ENCODE assay signal across 11 mouse cellular contexts in genomic region chr8:83595050-83595345, GRCm38 (mm10). TPM values are rescaled to one million over a fixed set of nuclear protein-coding genes. Genes with fewer than 3 reads are reported as not detected.
A peak's percentile ranks its signal among the peaks of the same experiment; 100 is the strongest.
DNase-seq lines count a peak whose midpoint lies in the region; ATAC-seq and TF ChIP-seq lines count a peak whose summit lies in the region.
"Not testable (repeated sequence)": the region's sequence is repeated elsewhere in the genome, so short reads cannot be mapped to it uniquely, and the experiment has no call there.
"Had no signal": no experiment of that assay in that cellular context is flagged by ENCODE, and none has a peak within 500 bp of the region (broad histone marks: within the 10 kb centered on the region; RNA-seq: fewer than 3 reads in every experiment).

No protein-coding gene starts in this region.

- not testable (repeated sequence) for H3ac ChIP-seq in myocyte (ENCODE audit: control insufficient read depth, insufficient read length)

- not testable (repeated sequence) for H3K36me3 ChIP-seq in ES-E14 (ENCODE audit: control insufficient read depth, insufficient read depth, low read length, poor library complexity, severe bottlenecking); embryonic facial prominence, embryonic 14.5 days (ENCODE audit: control insufficient read depth, insufficient read depth, low read length); hindbrain, embryonic 16.5 days (ENCODE audit: control insufficient read depth, insufficient read depth, low read length); limb, embryonic 11.5 days (ENCODE audit: control insufficient read depth, insufficient read depth, low read length); lung, embryonic 15.5 days; myocyte (ENCODE audit: control insufficient read depth, insufficient read depth); testis, adult 2 months (ENCODE audit: control insufficient read depth, insufficient read depth, low read length)
- H3K36me3 ChIP-seq in heart, embryonic 10.5 days = peaks cover 11% of the 10 kb centered on the region

- TF ChIP-seq POLR2A in myocyte (IDR thresholded peaks at IDR 0.05; ENCODE audit: insufficient read length, low read depth); testis, adult 2 months (IDR thresholded peaks at IDR 0.05; ENCODE audit: control insufficient read depth, low read depth, low read length): not testable (repeated sequence)

- DNase-seq in ES-E14 (ENCODE audit: low read depth, low spot score); embryonic facial prominence, embryonic 14.5 days (ENCODE audit: low spot score); heart, embryonic 10.5 days (ENCODE audit: low spot score); limb, embryonic 11.5 days (ENCODE audit: low spot score): not testable (repeated sequence)

- not testable (repeated sequence) for H3K27me3 ChIP-seq in embryonic facial prominence, embryonic 14.5 days (replicated peaks; ENCODE audit: control insufficient read depth, insufficient read depth, low read length); heart, embryonic 10.5 days (ENCODE audit: insufficient read depth, poor library complexity, severe bottlenecking); hindbrain, embryonic 16.5 days (replicated peaks; ENCODE audit: control insufficient read depth, insufficient read depth, low read length); limb, embryonic 11.5 days (ENCODE audit: control insufficient read depth, insufficient read depth, low read length); lung, embryonic 15.5 days; myocyte (ENCODE audit: control insufficient read depth, insufficient read depth, insufficient read length); testis, adult 2 months (ENCODE audit: control insufficient read depth, insufficient read depth, low read length)

- H3K4me3 ChIP-seq in ES-E14 (ENCODE audit: insufficient read depth in 1 of 2, low read depth in 1 of 2, low read length in 2 of 2, poor library complexity in 1 of 2, severe bottlenecking in 1 of 2) (peak overlapping the region; percentile 70 to 71), myocyte (peak overlapping the region; percentile 72)
- H3K4me3 ChIP-seq in embryonic facial prominence, embryonic 14.5 days (ENCODE audit: low read depth, low read length) = peak overlapping the region; percentile 67
- peak overlapping the region; percentile 84 for H3K4me3 ChIP-seq in heart, embryonic 10.5 days
- H3K4me3 ChIP-seq in hindbrain, embryonic 16.5 days (ENCODE audit: low read length) = peak overlapping the region; percentile 95
- H3K4me3 ChIP-seq in limb, embryonic 11.5 days (ENCODE audit: low read depth, low read length) = peak overlapping the region; percentile 72
- H3K4me3 ChIP-seq in lung, embryonic 15.5 days = peak overlapping the region; percentile 87
- peak overlapping the region; percentile 83; the same call in 1 of the 2 replicates for H3K4me3 ChIP-seq in testis, adult 2 months (ENCODE audit: control insufficient read depth, low read depth, low read length)

- peak overlapping the region; percentile 72 for H3K4me2 ChIP-seq in embryonic facial prominence, embryonic 14.5 days (ENCODE audit: low read depth, low read length)
- peak overlapping the region; percentile 64 for H3K4me2 ChIP-seq in hindbrain, embryonic 16.5 days (ENCODE audit: low read length)
- peak overlapping the region; percentile 53 for H3K4me2 ChIP-seq in limb, embryonic 11.5 days (ENCODE audit: low read depth, severe bottlenecking)
- peak overlapping the region; percentile 84 for H3K4me2 ChIP-seq in lung, embryonic 15.5 days
- H3K4me2 ChIP-seq in myocyte (ENCODE audit: low read depth) = peak overlapping the region; percentile 97

- H3K4me1 ChIP-seq in ES-E14 (ENCODE audit: control insufficient read depth in 2 of 2, insufficient read depth in 2 of 2, low read length in 2 of 2, poor library complexity in 1 of 2); embryonic facial prominence, embryonic 14.5 days (ENCODE audit: control insufficient read depth, insufficient read depth, low read length); limb, embryonic 11.5 days (ENCODE audit: control insufficient read depth, insufficient read depth, low read length); testis, adult 2 months (ENCODE audit: control insufficient read depth, insufficient read depth, low read length): not testable (repeated sequence)
- peaks cover 18% of the 10 kb centered on the region for H3K4me1 ChIP-seq in heart, embryonic 10.5 days
- H3K4me1 ChIP-seq in hindbrain, embryonic 16.5 days (ENCODE audit: control insufficient read depth, insufficient read depth, low read depth, low read length) = peaks cover 30% of the 10 kb centered on the region
- peaks cover 17% of the 10 kb centered on the region; the same call in 1 of the 2 replicates for H3K4me1 ChIP-seq in lung, embryonic 15.5 days

- H3K9ac ChIP-seq in ES-E14 (ENCODE audit: insufficient read depth, low read depth, low read length, poor library complexity, severe bottlenecking) = peak overlapping the region; percentile 74; the same call in 1 of the 2 replicates
- H3K9ac ChIP-seq in embryonic facial prominence, embryonic 14.5 days (ENCODE audit: low read depth, low read length) = peak overlapping the region; percentile 64
- peak overlapping the region; percentile 69 for H3K9ac ChIP-seq in hindbrain, embryonic 16.5 days (ENCODE audit: low read depth, low read length)
- peak overlapping the region; percentile 71 for H3K9ac ChIP-seq in limb, embryonic 11.5 days (ENCODE audit: low read length)
- H3K9ac ChIP-seq in lung, embryonic 15.5 days = peak overlapping the region; percentile 45

- TF ChIP-seq CTCF in testis, adult 2 months (IDR thresholded peaks at IDR 0.05; ENCODE audit: control insufficient read depth, insufficient read depth, insufficient replicate concordance, low read depth, low read length) = not testable (repeated sequence)

- in situ Hi-C loops in ES-E14 (cut with MboI; ENCODE audit: low sequenced_read_pairs in 2 of 2, unreplicated experiment in 2 of 2) = not testable (repeated sequence)

- H3K27ac ChIP-seq in ES-E14 (ENCODE audit: insufficient read depth, low read depth, low read length, poor library complexity, severe bottlenecking); testis, adult 2 months (ENCODE audit: control insufficient read depth, insufficient read depth, low read depth, low read length): not testable (repeated sequence)
- H3K27ac ChIP-seq in embryonic facial prominence, embryonic 14.5 days (replicated peaks; ENCODE audit: low read depth, low read length) = peak overlapping the region; percentile 83
- H3K27ac ChIP-seq in heart, embryonic 10.5 days = peak overlapping the region; percentile 90
- peak overlapping the region; percentile 96 for H3K27ac ChIP-seq in hindbrain, embryonic 16.5 days (ENCODE audit: low read depth, low read length)
- H3K27ac ChIP-seq in limb, embryonic 11.5 days (replicated peaks; ENCODE audit: low read depth, low read length) = peak overlapping the region; percentile 70; the same call in 1 of the 2 replicates
- peak overlapping the region; percentile 81 for H3K27ac ChIP-seq in lung, embryonic 15.5 days

- H3K9me3 ChIP-seq in ES-E14 (ENCODE audit: control insufficient read depth, insufficient read depth, low read depth, low read length); embryonic facial prominence, embryonic 14.5 days (ENCODE audit: control insufficient read depth, low read length); heart, embryonic 10.5 days; hindbrain, embryonic 16.5 days (ENCODE audit: control insufficient read depth, low read length); limb, embryonic 11.5 days (ENCODE audit: control insufficient read depth, low read length); lung, embryonic 15.5 days: not testable (repeated sequence)

- not testable (repeated sequence) for ATAC-seq in embryonic facial prominence, embryonic 14.5 days (ENCODE audit: low read depth); hindbrain, embryonic 16.5 days; limb, embryonic 11.5 days (ENCODE audit: insufficient number of reproducible peaks, low FRiP score, low TSS enrichment, low read depth); lung, embryonic 15.5 days (ENCODE audit: borderline replicate concordance, extremely low read depth, low FRiP score, low TSS enrichment)

- peaks cover 37% of the 10 kb centered on the region for H3K79me2 ChIP-seq in myocyte (ENCODE audit: control insufficient read depth, insufficient read depth)

- WGBS in embryonic facial prominence, embryonic 14.5 days = 49% methylated on average over 3 of the region's 3 CpGs
- 61% methylated on average over 3 of the region's 3 CpGs for WGBS in heart, embryonic 10.5 days
- WGBS in hindbrain, embryonic 16.5 days = 55% methylated on average over 3 of the region's 3 CpGs
- 65% methylated on average over 3 of the region's 3 CpGs for WGBS in limb, embryonic 11.5 days
- 56% methylated on average over 3 of the region's 3 CpGs for WGBS in lung, embryonic 15.5 days

RNA-seq across cellular contexts. Expression of gene Tecr, which starts 12.8 kb away (rescaled TPM):
- total RNA-seq in ES-E14 (2012; rRNA removed) = 246 and 386 TPM in 2 replicates
- 497 and 529 TPM in 2 replicates for polyA plus RNA-seq in embryonic facial prominence, embryonic 14.5 days (2014; fragmentation: Nextera tagmentation; extraction: Ambion mirVana)
- polyA plus RNA-seq in heart, embryonic 10.5 days (2016; fragmentation: Nextera tagmentation; extraction: Ambion mirVana) = 568 and 608 TPM in 2 replicates
- 1,512 and 1,598 TPM in 2 replicates for polyA plus RNA-seq in hindbrain, embryonic 16.5 days (2015; fragmentation: Nextera tagmentation; extraction: Ambion mirVana)
- 679 and 704 TPM in 2 replicates for polyA plus RNA-seq in limb, embryonic 11.5 days (2014; fragmentation: Nextera tagmentation; extraction: Ambion mirVana)
- 533 and 536 TPM in 2 replicates for polyA plus RNA-seq in lung, embryonic 15.5 days (2015; fragmentation: Nextera tagmentation; extraction: Ambion mirVana)
- 459 TPM for polyA plus RNA-seq in myocyte (2012; fragmentation: generic; extraction: Trizol)
- polyA plus RNA-seq in testis, adult 2 months (2012; rRNA removed) = 159 and 173 TPM in 2 replicates

RNA-seq across cellular contexts. Expression of gene Dnajb1, which starts 13.0 kb away (rescaled TPM):
- total RNA-seq in ES-E14 (2012; rRNA removed) = 22.9 and 30.1 TPM in 2 replicates
- polyA plus RNA-seq in embryonic facial prominence, embryonic 14.5 days (2014; fragmentation: Nextera tagmentation; extraction: Ambion mirVana) = 47.2 and 47.5 TPM in 2 replicates
- 51.9 and 71.5 TPM in 2 replicates for polyA plus RNA-seq in heart, embryonic 10.5 days (2016; fragmentation: Nextera tagmentation; extraction: Ambion mirVana)
- 60.8 and 61.8 TPM in 2 replicates for polyA plus RNA-seq in hindbrain, embryonic 16.5 days (2015; fragmentation: Nextera tagmentation; extraction: Ambion mirVana)
- 75.6 and 78.2 TPM in 2 replicates for polyA plus RNA-seq in limb, embryonic 11.5 days (2014; fragmentation: Nextera tagmentation; extraction: Ambion mirVana)
- 63.8 and 67.4 TPM in 2 replicates for polyA plus RNA-seq in lung, embryonic 15.5 days (2015; fragmentation: Nextera tagmentation; extraction: Ambion mirVana)
- polyA plus RNA-seq in myocyte (2012; fragmentation: generic; extraction: Trizol) = 17.7 TPM
- 203 and 207 TPM in 2 replicates for polyA plus RNA-seq in testis, adult 2 months (2012; rRNA removed)

RNA-seq across cellular contexts. Expression of gene Ndufb7, which starts 28.5 kb away (rescaled TPM):
- 236 and 275 TPM in 2 replicates for total RNA-seq in ES-E14 (2012; rRNA removed)
- polyA plus RNA-seq in embryonic facial prominence, embryonic 14.5 days (2014; fragmentation: Nextera tagmentation; extraction: Ambion mirVana) = 315 and 324 TPM in 2 replicates
- polyA plus RNA-seq in heart, embryonic 10.5 days (2016; fragmentation: Nextera tagmentation; extraction: Ambion mirVana) = 479 and 560 TPM in 2 replicates
- 339 and 367 TPM in 2 replicates for polyA plus RNA-seq in hindbrain, embryonic 16.5 days (2015; fragmentation: Nextera tagmentation; extraction: Ambion mirVana)
- 331 and 339 TPM in 2 replicates for polyA plus RNA-seq in limb, embryonic 11.5 days (2014; fragmentation: Nextera tagmentation; extraction: Ambion mirVana)
- 316 and 363 TPM in 2 replicates for polyA plus RNA-seq in lung, embryonic 15.5 days (2015; fragmentation: Nextera tagmentation; extraction: Ambion mirVana)
- polyA plus RNA-seq in myocyte (2012; fragmentation: generic; extraction: Trizol) = 421 TPM
- polyA plus RNA-seq in testis, adult 2 months (2012; rRNA removed) = 231 and 259 TPM in 2 replicates

RNA-seq across cellular contexts. Expression of gene Gipc1, which starts 57.5 kb away (rescaled TPM):
- total RNA-seq in ES-E14 (2012; rRNA removed) = 73.2 and 73.7 TPM in 2 replicates
- polyA plus RNA-seq in embryonic facial prominence, embryonic 14.5 days (2014; fragmentation: Nextera tagmentation; extraction: Ambion mirVana) = 107 and 131 TPM in 2 replicates
- 204 and 214 TPM in 2 replicates for polyA plus RNA-seq in heart, embryonic 10.5 days (2016; fragmentation: Nextera tagmentation; extraction: Ambion mirVana)
- 135 TPM in 2 replicates for polyA plus RNA-seq in hindbrain, embryonic 16.5 days (2015; fragmentation: Nextera tagmentation; extraction: Ambion mirVana)
- 163 and 178 TPM in 2 replicates for polyA plus RNA-seq in limb, embryonic 11.5 days (2014; fragmentation: Nextera tagmentation; extraction: Ambion mirVana)
- polyA plus RNA-seq in lung, embryonic 15.5 days (2015; fragmentation: Nextera tagmentation; extraction: Ambion mirVana) = 197 and 199 TPM in 2 replicates
- polyA plus RNA-seq in myocyte (2012; fragmentation: generic; extraction: Trizol) = 85.5 TPM
- 12.1 and 12.2 TPM in 2 replicates for polyA plus RNA-seq in testis, adult 2 months (2012; rRNA removed)

RNA-seq across cellular contexts. Expression of gene Olfr370, which starts 59.4 kb away (rescaled TPM):
- total RNA-seq in ES-E14 (2012; rRNA removed) = not detected in 2 replicates
- polyA plus RNA-seq in embryonic facial prominence, embryonic 14.5 days (2014; fragmentation: Nextera tagmentation; extraction: Ambion mirVana) = 0.16 and 0.19 TPM in 2 replicates
- not detected in 2 replicates for polyA plus RNA-seq in heart, embryonic 10.5 days (2016; fragmentation: Nextera tagmentation; extraction: Ambion mirVana)
- polyA plus RNA-seq in hindbrain, embryonic 16.5 days (2015; fragmentation: Nextera tagmentation; extraction: Ambion mirVana) = 0.06 TPM in 1 of 2 replicates, not detected in the other
- polyA plus RNA-seq in limb, embryonic 11.5 days (2014; fragmentation: Nextera tagmentation; extraction: Ambion mirVana) = not detected in 2 replicates
- not detected in 2 replicates for polyA plus RNA-seq in lung, embryonic 15.5 days (2015; fragmentation: Nextera tagmentation; extraction: Ambion mirVana)
- not detected for polyA plus RNA-seq in myocyte (2012; fragmentation: generic; extraction: Trizol)
- not detected in 2 replicates for polyA plus RNA-seq in testis, adult 2 months (2012; rRNA removed)
- total RNA-seq: gastrocnemius, postnatal 4 days; layer of hippocampus, adult 8-10 months; left cerebral cortex, postnatal 36 days had no signal
